Mouse (Mus musculus) limb, embryonic 14.5 days (tissue): ENCODE data around the gene Gbx1. TPM values are rescaled to one million over a fixed set of nuclear protein-coding genes. Genes with fewer than 3 reads are reported as not detected.
A peak's percentile ranks its signal among the peaks of the same experiment; 100 is the strongest.

Experiments
- ATAC-seq: fragments of 200-750 bp; cut with Nextera tagmentation; 2 replicates; pipeline ENCODE4 v1.8.0; 2017; ENCODE audit warnings: low read depth, moderate number of reproducible peaks, moderate TSS enrichment; ENCODE audit not compliant: low FRiP score
- DNase-seq: peaks from one replicate; pipeline ENCODE4 v3.0.0-alpha.2; 2015; ENCODE audit warnings: low spot score
- H3K27ac ChIP-seq: fragments of 300-500 bp; sonication (generic); replicated peaks from 2 replicates; pipeline ENCODE4 v1.5.1; 2014; ENCODE audit warnings: low read depth, mild to moderate bottlenecking, low read length, moderate library complexity, mixed read lengths
- H3K27me3 ChIP-seq: fragments of 300-500 bp; sonication (generic); 2 replicates; pipeline ENCODE4 v1.6.1; 2014; ENCODE audit warnings: low read length, mixed read lengths; ENCODE audit not compliant: control insufficient read depth, insufficient read depth
- H3K36me3 ChIP-seq: fragments of 300-500 bp; sonication (generic); 2 replicates; pipeline ENCODE4 v1.6.1; 2014; ENCODE audit warnings: mild to moderate bottlenecking, low read length, moderate library complexity, mixed read lengths; ENCODE audit not compliant: control insufficient read depth, insufficient read depth
- H3K4me1 ChIP-seq: fragments of 300-500 bp; sonication (generic); 2 replicates; pipeline ENCODE4 v1.6.1; 2014; ENCODE audit warnings: antibody characterized with exemption, low read length, mixed read lengths; ENCODE audit not compliant: control insufficient read depth, insufficient read depth
- H3K4me2 ChIP-seq: fragments of 300-500 bp; sonication (generic); replicated peaks from 2 replicates; pipeline ENCODE4 v1.6.1; 2014; ENCODE audit warnings: low read depth, mild to moderate bottlenecking, low read length, moderate library complexity; ENCODE audit not compliant: severe bottlenecking
- H3K4me3 ChIP-seq: fragments of 300-500 bp; sonication (generic); replicated peaks from 2 replicates; pipeline ENCODE4 v1.5.1; 2014; ENCODE audit warnings: low read length
- H3K9ac ChIP-seq: fragments of 300-500 bp; sonication (generic); 2 replicates; pipeline ENCODE4 v1.6.1; 2014; ENCODE audit warnings: mild to moderate bottlenecking, low read depth, low read length, moderate library complexity; ENCODE audit not compliant: severe bottlenecking
- H3K9me3 ChIP-seq: fragments of 300-500 bp; sonication (generic); 2 replicates; pipeline ENCODE4 v1.6.1; 2016; ENCODE audit warnings: low read length; ENCODE audit not compliant: control insufficient read depth
- POLR2A ChIP-seq: fragments of 200-500 bp; IDR thresholded peaks from 2 replicates; pipeline ENCODE4 v1.8.0; 2012; ENCODE audit warnings: inconsistent platforms, mild to moderate bottlenecking, moderate library complexity, borderline replicate concordance; ENCODE audit not compliant: insufficient read depth, insufficient read length; ENCODE audit errors: extremely low read depth
- WGBS: fragments of 180-500 bp; shearing (Covaris S2); extraction: QIAGEN DNeasy Blood & Tissue Kit; methylation state at CpG from one replicate; pipeline ENCODE4 v1.1.7; 2014; 5-methylcytosine and 5-hydroxymethylcytosine counted together
- polyA plus RNA-seq, 2 experiments: library from polyadenylated mRNA; depleted of rRNA in 1 of 2; stranded (reverse) in 1 of 2; unstranded in 1 of 2; fragments of >200 nt; fragmentation: Nextera tagmentation in 1 of 2; extraction: Ambion mirVana in 1 of 2; gene quantifications; 2 replicates each; pipeline versions ENCODE4 v1.2.1 to v1.2.3; 2012 to 2014

Gene Gbx1
- polyA plus RNA-seq, 2 experiments, result 0.05 TPM; not detected in 1

DNA sequence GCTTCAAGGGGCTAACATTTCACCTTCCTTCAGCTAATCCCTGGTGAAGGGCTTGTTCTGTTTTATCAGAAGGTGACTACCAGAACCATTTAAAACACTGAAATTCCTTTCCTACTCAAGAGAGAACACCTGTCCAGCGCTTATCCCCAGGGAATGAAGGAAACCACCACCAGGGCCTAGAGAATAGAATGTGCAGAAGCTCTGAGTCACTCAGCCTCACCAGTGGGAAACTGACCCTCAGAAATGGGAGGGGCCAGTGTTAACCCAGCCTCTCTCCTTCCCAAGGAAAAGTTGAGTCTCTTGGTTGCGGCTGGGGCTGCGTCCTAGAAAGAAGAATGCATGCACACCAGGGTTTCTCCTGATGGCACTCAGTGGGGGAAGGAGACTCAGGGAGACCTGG is 71.9 kb downstream of the Gbx1 start:
- no peaks in the 10 kb centered on the region for H3K9me3 ChIP-seq
- ATAC-seq (no peak), DNase-seq (no peak)
- H3K27ac ChIP-seq, result no peak overlapping the region
- H3K36me3 ChIP-seq, result peaks cover 13% of the 10 kb centered on the region
- peaks cover 27% of the 10 kb centered on the region for H3K4me1 ChIP-seq
- no peak overlapping the region for H3K4me3 ChIP-seq
- no peak overlapping the region for H3K4me2 ChIP-seq
- H3K9ac ChIP-seq, result no peak overlapping the region
- TF ChIP-seq POLR2A, result no peak
- 77% methylated on average over 3 of the region's 3 CpGs for WGBS
- H3K27me3 ChIP-seq, result no peaks in the 10 kb centered on the region

DNA sequence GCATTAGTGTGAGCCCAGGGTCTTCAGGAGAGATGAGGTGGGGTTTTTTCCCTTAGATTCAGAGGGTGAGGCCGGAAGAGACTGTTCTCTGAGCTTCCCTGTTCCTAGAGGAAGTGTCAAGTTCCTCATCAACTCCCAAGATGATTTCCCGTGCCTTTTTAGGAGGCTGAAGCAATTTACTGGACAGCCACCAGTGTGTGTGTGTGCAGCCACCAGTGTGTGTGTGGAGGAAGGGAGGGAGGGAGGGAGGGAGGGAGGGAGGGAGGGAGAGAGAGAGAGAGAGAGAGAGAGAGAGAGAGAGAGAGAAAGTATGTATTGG is 73.1 kb downstream of the Gbx1 start:
- Histone ChIP-seq H3K9ac (peak overlapping the region; percentile 87; the same call in 1 of the 2 replicates), H3K9me3 (no peaks in the 10 kb centered on the region), H3K4me2 (peak overlapping the region; percentile 98), H3K4me3 (peak overlapping the region; percentile 91), H3K4me1 (peaks cover 27% of the 10 kb centered on the region), H3K36me3 (peaks cover 8% of the 10 kb centered on the region; the same call in 1 of the 2 replicates), H3K27me3 (no peaks in the 10 kb centered on the region), H3K27ac (no peak overlapping the region)
- 7% methylated on average over 2 of the region's 2 CpGs for whole genome bisulfite sequencing
- TF ChIP-seq POLR2A, result no peak
- DNase-seq, result no peak
- ATAC-seq, result no peak

DNA sequence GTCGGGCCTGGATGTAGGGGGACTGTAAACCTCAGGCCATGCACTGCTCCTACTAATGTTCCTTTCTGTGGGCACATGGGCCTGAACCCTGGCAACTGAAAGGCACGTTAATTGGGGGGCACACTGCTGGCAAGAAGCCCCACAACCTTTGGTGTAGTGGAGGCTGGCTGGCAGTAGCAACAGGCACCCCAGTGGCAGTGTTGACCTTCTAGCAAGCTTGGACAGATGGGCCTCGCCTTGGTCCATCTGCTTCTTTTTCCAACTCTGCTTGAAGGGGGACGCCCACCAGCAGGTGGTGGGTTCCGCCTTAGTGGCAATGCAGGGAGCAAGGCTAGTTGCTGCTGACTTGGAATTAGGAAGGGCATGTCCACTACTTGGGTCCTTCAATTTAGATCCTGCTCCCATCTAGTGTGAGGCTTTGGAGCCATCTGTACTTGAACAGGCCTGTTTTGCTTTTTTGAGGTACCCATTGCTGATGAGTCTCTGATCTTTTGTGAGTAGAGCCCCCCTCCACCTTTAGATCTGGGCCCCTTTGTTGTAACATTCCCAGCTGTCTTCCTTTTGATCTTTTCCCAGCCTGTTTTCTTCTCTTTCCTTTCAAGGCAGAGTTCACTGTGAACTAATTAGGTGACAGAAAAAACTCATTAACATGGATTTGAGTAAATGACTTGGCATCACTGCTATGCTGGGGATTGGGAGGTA is 73.6 kb downstream of the Gbx1 start:
- Histone ChIP-seq H3K9me3 (no peaks in the 10 kb centered on the region), H3K4me3 (peak overlapping the region; percentile 91), H3K9ac (peak overlapping the region; percentile 87), H3K27me3 (no peaks in the 10 kb centered on the region), H3K4me2 (peak overlapping the region; percentile 98), H3K36me3 (peaks cover 6% of the 10 kb centered on the region; the same call in 1 of the 2 replicates), H3K27ac (no peak overlapping the region), H3K4me1 (peaks cover 27% of the 10 kb centered on the region)
- DNase-seq, result no peak
- no peak for ATAC-seq
- 13% methylated on average over 5 of the region's 5 CpGs for WGBS
- no peak for TF ChIP-seq POLR2A

Other genes with a start within 250 kb of the Gbx1 start
- gene Kcnh2, start 175.6 kb downstream of the Gbx1 start, polyA plus RNA-seq (2012; rRNA removed), result 16.2 and 26.5 TPM in 2 replicates
- 2.8 and 3.8 TPM in 2 replicates for gene Kcnh2, start 175.6 kb downstream of the Gbx1 start, polyA plus RNA-seq (2014; fragmentation: Nextera tagmentation; extraction: Ambion mirVana)
- 7.3 and 7.4 TPM in 2 replicates for gene Nos3, start 162.4 kb downstream of the Gbx1 start, polyA plus RNA-seq (2012; rRNA removed)
- 4.8 and 6.1 TPM in 2 replicates for gene Nos3, start 162.4 kb downstream of the Gbx1 start, polyA plus RNA-seq (2014; fragmentation: Nextera tagmentation; extraction: Ambion mirVana)
- 1.7 and 2.4 TPM in 2 replicates for gene Atg9b, start 135.1 kb downstream of the Gbx1 start, polyA plus RNA-seq (2012; rRNA removed)
- 0.54 and 1.3 TPM in 2 replicates for gene Atg9b, start 135.1 kb downstream of the Gbx1 start, polyA plus RNA-seq (2014; fragmentation: Nextera tagmentation; extraction: Ambion mirVana)
- 45.3 and 58.3 TPM in 2 replicates for gene Abcb8, start 133.5 kb downstream of the Gbx1 start, polyA plus RNA-seq (2012; rRNA removed)
- 35.8 and 37.3 TPM in 2 replicates for gene Abcb8, start 133.5 kb downstream of the Gbx1 start, polyA plus RNA-seq (2014; fragmentation: Nextera tagmentation; extraction: Ambion mirVana)
- 3.0 and 6.2 TPM in 2 replicates for gene Asic3, start 113.8 kb downstream of the Gbx1 start, polyA plus RNA-seq (2012; rRNA removed)
- 0.36 and 1.2 TPM in 2 replicates for gene Asic3, start 113.8 kb downstream of the Gbx1 start, polyA plus RNA-seq (2014; fragmentation: Nextera tagmentation; extraction: Ambion mirVana)
- 127 and 165 TPM in 2 replicates for gene Cdk5, start 103.7 kb downstream of the Gbx1 start, polyA plus RNA-seq (2012; rRNA removed)
- 51.7 TPM in 2 replicates for gene Cdk5, start 103.7 kb downstream of the Gbx1 start, polyA plus RNA-seq (2014; fragmentation: Nextera tagmentation; extraction: Ambion mirVana)
- 69.1 and 84.1 TPM in 2 replicates for gene Slc4a2, start 103.4 kb downstream of the Gbx1 start, polyA plus RNA-seq (2012; rRNA removed)
- 30.0 and 37.1 TPM in 2 replicates for gene Slc4a2, start 103.4 kb downstream of the Gbx1 start, polyA plus RNA-seq (2014; fragmentation: Nextera tagmentation; extraction: Ambion mirVana)
- gene Fastk, start 81.9 kb downstream of the Gbx1 start, polyA plus RNA-seq (2012; rRNA removed), result 295 and 397 TPM in 2 replicates
- 113 and 120 TPM in 2 replicates for gene Fastk, start 81.9 kb downstream of the Gbx1 start, polyA plus RNA-seq (2014; fragmentation: Nextera tagmentation; extraction: Ambion mirVana)
- 29.8 and 35.5 TPM in 2 replicates for gene Tmub1, start 79.3 kb downstream of the Gbx1 start, polyA plus RNA-seq (2012; rRNA removed)
- gene Tmub1, start 79.3 kb downstream of the Gbx1 start, polyA plus RNA-seq (2014; fragmentation: Nextera tagmentation; extraction: Ambion mirVana), result 23.2 and 23.5 TPM in 2 replicates
- 103 and 114 TPM in 2 replicates for gene Agap3, start 75.0 kb downstream of the Gbx1 start, polyA plus RNA-seq (2012; rRNA removed)
- 57.9 and 61.7 TPM in 2 replicates for gene Agap3, start 75.0 kb downstream of the Gbx1 start, polyA plus RNA-seq (2014; fragmentation: Nextera tagmentation; extraction: Ambion mirVana)
- 2.7 and 3.8 TPM in 2 replicates for gene Asb10, start 13.8 kb upstream of the Gbx1 start, polyA plus RNA-seq (2012; rRNA removed)
- gene Asb10, start 13.8 kb upstream of the Gbx1 start, polyA plus RNA-seq (2014; fragmentation: Nextera tagmentation; extraction: Ambion mirVana), result 0.62 and 1.1 TPM in 2 replicates
- 0.35 and 0.51 TPM in 2 replicates for gene 4931409K22Rik, start 29.6 kb upstream of the Gbx1 start, polyA plus RNA-seq (2012; rRNA removed)
- gene 4931409K22Rik, start 29.6 kb upstream of the Gbx1 start, polyA plus RNA-seq (2014; fragmentation: Nextera tagmentation; extraction: Ambion mirVana), result 0.12 and 0.17 TPM in 2 replicates
- gene Abcf2, start 50.3 kb upstream of the Gbx1 start, polyA plus RNA-seq (2012; rRNA removed), result 81.0 and 82.5 TPM in 2 replicates
- gene Abcf2, start 50.3 kb upstream of the Gbx1 start, polyA plus RNA-seq (2014; fragmentation: Nextera tagmentation; extraction: Ambion mirVana), result 94.3 TPM in 2 replicates
- 56.2 and 57.0 TPM in 2 replicates for gene Chpf2, start 59.5 kb upstream of the Gbx1 start, polyA plus RNA-seq (2012; rRNA removed)
- 21.3 and 23.1 TPM in 2 replicates for gene Chpf2, start 59.5 kb upstream of the Gbx1 start, polyA plus RNA-seq (2014; fragmentation: Nextera tagmentation; extraction: Ambion mirVana)
- 91.5 and 93.6 TPM in 2 replicates for gene Smarcd3, start 97.2 kb upstream of the Gbx1 start, polyA plus RNA-seq (2012; rRNA removed)
- gene Smarcd3, start 97.2 kb upstream of the Gbx1 start, polyA plus RNA-seq (2014; fragmentation: Nextera tagmentation; extraction: Ambion mirVana), result 52.7 and 59.6 TPM in 2 replicates
- 37.1 and 39.4 TPM in 2 replicates for gene Nub1, start 158.3 kb upstream of the Gbx1 start, polyA plus RNA-seq (2012; rRNA removed)
- 33.4 and 35.1 TPM in 2 replicates for gene Nub1, start 158.3 kb upstream of the Gbx1 start, polyA plus RNA-seq (2014; fragmentation: Nextera tagmentation; extraction: Ambion mirVana)
- gene Wdr86, start 203.5 kb upstream of the Gbx1 start, polyA plus RNA-seq (2012; rRNA removed), result 37.5 and 59.4 TPM in 2 replicates
- gene Wdr86, start 203.5 kb upstream of the Gbx1 start, polyA plus RNA-seq (2014; fragmentation: Nextera tagmentation; extraction: Ambion mirVana), result 25.4 and 32.0 TPM in 2 replicates
- gene Crygn, start 230.8 kb upstream of the Gbx1 start, polyA plus RNA-seq (2012; rRNA removed), result 0.09 TPM in 1 of 2 replicates, not detected in the other
- 1.0 and 2.3 TPM in 2 replicates for gene Crygn, start 230.8 kb upstream of the Gbx1 start, polyA plus RNA-seq (2014; fragmentation: Nextera tagmentation; extraction: Ambion mirVana)